Mouse (Mus musculus) lung, postnatal 25 days (tissue): Measurements from ENCODE around the gene Trp73.

Source experiments
- DNase-seq: peaks from one replicate; pipeline ENCODE4 v3.0.0; 2022; ENCODE audit warnings: low spot score

Gene Trp73

DNA sequence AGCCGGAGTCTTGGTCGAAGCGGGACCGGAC, at the start of gene Trp73:
Gene Trp73 (minus strand): TSS at position 27 of the 31 bp plus-strand sequence.
- DNase-seq, result no peak

DNA sequence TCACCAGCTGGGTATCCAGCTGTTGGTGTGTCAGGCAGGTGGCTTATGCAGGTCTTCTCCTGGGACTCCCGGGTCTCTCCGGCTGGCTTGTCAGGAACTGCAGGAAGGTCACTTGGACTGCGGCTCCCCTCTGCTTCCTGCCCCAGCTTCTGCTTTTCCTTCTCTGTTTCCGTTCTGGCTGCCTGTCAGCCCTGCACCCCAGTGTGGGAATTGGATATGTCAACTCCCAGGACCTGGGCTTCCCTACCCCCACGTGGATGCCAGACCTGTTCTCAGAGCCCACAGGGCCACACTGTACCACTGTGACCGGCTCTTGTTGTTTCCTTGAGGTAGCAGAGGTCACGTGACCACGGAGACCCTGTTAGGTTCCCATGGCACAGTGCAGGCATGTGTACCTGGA, 48.9 kb upstream of the Trp73 start:
- no peak for DNase-seq

DNA sequence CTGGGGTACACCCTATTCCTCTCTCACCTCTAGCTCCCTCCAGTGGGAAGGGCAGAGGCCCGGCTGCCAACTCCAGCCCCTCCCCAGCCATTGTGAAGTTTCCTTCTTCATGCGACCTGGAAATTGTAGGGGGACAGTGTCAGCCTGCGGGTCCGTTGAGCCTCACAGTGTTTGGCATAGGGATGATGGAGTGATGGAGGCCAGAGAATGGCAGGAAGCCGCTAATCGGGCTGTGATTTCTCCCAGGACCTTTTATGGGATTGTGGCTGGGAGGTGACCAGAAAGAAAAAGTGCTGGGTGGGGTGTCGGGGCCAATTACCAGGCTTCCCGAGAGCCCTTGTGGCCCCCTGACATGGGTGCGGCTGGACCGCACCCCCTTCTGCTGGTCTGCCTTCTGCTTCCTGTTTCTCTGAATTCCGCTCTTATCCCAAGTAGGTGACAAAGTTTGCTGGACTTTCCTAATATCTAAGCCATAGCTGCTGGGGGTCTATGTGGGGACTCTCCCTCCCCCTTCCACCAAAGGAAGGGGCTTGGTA, 46.1 kb upstream of the Trp73 start:
- peak; percentile 44 for DNase-seq

DNA sequence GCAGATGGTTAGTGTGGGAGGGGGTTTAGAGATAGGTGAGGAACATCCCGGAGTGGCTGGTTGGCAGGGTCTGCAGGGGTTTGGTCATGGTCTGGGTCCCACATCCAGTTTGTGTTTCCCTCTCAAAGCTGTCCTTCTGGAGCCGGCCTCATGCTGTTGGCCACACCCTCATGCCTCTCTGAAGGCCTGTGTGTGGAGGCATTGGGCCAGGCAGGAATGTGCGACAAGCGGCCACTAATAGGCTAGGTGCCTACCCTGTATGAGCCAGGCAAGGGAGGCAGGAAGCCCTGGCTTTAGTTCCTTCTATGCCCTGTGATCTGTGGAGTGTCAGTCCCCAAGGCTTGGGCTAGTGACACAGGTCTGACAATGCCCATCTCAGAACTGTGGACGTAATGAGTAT, 45.0 kb upstream of the Trp73 start:
- DNase-seq, result peak; percentile 64

DNA sequence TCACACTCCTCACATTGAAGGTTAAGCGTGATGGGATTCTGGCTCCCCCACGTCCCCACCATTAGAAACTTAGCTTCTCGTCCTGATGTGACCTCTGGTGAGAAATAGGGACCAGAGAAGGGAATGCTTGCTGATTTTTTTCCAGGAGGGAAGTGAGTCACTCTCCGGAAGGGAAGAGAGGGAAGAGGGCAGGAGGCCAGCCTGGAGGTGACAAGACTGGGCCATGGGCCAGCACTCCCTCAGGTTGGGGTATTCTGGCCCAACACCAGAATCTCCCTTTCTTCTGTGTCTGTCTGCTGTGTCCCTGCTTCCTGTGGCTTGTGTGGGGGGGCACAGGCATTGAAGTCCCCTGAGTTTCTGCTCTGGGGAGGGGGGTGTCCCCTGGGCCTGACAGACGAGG, 43.6 kb upstream of the Trp73 start:
- peak; percentile 43 for DNase-seq

DNA sequence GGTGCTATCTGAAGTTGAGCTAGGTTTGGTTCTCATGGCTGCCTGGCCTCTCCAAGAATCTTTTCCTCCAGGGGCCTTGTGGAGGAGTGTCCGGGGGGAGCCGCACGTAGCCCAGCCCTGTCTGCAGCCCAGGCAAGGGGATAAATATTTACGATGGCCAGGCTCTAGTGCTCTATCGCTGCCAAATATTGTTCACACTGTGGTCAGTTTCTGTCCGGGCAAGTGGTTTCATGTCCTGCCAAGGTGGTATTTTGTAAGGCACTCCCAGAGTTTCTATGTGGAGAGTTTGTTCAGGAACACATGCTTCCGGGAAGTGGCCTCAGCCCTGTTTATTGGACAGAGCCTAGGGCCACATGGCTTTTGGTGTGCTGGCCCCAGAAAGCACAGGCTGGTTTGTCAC, 41.0 kb upstream of the Trp73 start:
- peak; percentile 90 for DNase-seq

DNA sequence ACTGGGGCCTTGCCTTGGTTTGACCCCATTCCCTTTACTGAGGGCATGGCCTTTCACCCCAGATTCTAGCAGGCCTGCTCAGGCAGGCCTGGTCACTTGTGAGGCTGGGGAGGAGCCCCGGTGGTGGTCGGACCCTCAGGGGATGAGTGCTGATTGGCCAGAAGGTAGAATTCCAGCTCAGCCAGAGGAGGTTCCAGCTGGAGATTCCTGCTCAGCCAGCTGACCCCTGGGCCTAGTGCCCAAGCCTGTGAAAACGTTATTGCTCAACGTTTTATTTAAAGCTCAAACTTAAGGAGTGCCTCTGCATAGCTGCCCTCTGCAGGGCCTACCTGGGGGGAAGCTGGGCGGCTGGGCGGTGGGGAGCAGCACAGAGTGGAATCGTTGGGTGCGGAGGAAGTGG, 37.2 kb upstream of the Trp73 start:
- peak; percentile 88 for DNase-seq

DNA sequence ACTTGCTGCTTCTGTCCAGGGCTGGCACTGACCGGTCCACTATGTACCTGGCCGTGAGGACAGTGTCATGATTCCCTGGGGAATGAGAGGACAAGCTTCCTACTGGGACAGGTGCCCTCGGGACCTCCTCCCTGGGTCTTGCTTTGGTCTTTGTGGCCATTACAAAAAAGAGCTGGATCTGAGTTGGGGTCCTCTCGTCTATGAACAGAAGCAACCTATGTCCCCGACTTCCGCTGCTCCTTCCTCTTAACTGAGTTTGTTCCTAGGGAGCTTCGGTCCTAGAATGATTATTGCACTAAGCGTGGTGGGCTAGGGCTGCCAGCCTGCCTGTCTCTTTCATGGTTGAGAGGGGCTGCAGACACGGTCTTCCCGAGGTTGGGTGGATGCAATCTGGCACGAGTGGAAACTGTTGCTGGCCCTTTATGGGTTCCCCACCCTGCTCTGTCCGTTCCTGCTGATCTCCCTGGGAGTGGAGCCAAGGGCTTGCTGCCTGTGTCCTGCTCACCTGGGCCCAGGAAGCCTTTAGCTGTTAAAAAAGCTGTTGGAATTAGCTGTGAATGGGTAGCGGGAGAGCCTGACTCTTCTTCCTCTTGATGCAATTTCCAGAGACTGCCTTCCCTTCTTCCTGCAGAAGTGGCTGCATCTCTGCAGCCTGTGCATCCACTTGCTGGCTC, 32.1 kb upstream of the Trp73 start:
- DNase-seq, result no peak

DNA sequence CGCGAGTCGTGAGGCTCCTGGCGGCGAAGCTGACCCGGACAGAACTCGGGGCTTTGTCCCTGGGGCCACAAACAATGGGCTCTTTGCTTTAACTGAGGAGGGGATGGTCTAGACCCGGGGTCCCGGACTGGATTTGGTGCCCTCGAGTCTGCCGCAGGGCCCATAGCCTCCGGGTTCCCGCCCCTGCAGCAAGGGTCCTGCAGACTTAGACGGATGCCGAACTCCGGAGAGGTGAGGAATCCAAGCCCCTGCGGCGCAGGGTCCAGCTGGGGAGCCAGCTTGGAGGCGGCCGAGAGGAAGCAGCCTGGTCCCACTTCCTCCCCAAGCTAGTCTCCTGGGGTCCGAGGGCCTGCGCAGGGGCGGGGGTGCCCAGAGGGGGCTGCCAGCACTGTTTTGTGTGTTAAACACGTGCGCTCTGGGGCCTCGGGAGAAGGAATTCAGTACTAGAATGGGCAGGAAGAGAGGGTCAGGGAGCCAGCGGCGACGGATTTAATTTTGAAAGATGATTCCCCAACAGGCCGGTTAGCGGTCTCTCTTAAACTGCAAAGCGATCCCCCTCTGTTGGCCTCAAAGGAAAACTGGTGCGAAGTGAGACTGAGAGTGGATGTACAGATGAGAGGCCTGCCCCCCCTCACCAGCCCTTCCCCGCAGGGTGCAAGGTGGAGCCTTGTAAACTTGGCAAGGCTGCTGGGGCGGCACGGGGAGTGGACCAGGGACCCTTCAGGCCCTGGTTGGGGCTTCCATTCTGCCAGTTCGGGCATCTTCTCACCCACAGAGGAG, 31.3 kb upstream of the Trp73 start:
- peak; percentile 57 for DNase-seq

DNA sequence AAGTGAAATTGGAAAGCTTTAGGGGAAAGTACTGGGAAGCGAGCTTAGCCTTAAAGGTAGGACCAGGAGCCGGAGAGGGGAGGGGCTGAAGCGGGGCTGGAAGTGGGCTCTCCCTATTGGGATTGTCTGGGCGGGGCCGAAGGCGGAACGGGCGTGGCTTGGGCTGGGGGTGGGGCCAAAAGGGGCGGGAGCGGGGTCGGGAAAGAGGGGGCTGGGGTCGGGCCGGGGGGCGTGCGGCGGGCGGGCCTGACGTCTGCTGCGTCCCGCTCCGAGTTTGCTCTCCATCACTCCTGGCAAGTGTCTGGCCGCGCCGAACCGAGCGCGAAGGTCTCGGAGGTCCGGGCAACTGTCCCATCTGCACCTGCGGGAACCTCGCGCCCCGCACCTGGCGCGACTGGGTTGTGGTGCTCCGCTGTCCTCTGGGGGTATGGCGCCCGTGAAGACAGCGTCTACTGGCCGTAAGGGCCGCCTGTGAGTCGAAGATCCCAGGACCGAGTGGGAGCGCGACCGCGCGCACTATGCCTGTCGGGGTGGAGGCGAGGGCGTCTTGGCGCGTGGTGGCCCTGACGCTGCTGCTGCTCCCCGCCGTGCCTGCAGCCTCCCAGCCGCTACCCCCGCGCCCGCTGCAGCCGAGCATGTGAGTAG, 30.6 kb upstream of the Trp73 start, which contains the start of gene Megf6:
Gene Megf6 (plus strand): TSS at position 225 of the 645 bp plus-strand sequence.
- DNase-seq, result peak; percentile 78

DNA sequence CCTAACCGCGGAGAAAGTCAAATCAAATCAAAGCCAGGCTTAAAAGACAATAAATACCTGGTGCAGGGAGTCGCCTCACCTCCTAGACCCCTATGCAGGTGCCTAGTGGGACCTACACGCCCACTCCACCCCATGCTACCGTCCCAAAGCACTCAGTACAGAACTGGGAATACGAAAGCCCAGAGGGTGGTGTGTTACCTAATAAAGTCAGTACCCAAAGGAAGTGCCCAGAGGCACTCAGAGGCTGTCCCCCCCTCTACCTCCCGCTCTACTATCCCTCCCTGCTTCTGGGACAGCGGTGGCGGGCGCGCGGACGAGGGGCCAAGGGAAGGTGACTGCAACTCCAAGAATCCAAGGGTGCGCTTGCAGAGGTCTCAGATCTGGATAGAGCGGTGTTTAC, 30.0 kb upstream of the Trp73 start:
- DNase-seq, result no peak

DNA sequence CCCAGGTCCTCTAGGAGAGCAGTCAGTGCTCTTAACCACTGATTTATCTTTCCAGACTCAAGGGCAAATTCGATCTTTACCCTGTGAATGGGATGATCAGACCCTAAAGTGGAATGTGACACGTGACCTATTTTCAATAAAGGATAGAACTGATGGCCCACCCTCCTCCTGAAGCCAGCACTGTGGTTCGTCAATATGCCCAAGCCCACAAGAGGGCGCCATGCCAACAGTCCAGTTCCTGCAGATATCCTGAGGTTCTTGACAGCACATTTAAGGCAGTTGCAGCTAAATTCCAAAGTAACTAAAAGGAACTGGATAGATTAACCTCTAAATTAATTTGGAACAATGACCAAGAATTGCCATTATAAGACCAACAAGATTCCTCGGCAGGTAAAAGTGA, 27.0 kb upstream of the Trp73 start:
- peak; percentile 80 for DNase-seq

DNA sequence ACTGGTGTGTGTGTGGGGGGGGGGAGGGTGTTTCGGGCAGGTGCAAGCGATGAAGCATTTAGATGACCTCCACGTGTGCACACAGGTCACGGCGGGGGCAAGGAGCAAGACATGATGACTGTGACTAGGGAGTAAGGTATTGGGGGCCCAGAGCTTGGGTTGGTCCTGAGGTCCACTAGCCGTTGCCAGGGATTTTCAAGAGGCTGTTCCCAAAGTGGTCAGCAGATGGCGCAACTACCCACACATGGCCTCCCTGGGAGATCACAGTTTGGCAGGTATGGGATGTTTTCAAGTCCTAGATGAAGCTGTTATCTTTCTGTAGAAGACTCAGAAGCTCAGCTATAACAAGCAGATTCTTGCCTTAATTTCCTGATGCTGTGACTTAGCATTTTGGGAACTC, 23.3 kb upstream of the Trp73 start:
- DNase-seq, result peak; percentile 77

DNA sequence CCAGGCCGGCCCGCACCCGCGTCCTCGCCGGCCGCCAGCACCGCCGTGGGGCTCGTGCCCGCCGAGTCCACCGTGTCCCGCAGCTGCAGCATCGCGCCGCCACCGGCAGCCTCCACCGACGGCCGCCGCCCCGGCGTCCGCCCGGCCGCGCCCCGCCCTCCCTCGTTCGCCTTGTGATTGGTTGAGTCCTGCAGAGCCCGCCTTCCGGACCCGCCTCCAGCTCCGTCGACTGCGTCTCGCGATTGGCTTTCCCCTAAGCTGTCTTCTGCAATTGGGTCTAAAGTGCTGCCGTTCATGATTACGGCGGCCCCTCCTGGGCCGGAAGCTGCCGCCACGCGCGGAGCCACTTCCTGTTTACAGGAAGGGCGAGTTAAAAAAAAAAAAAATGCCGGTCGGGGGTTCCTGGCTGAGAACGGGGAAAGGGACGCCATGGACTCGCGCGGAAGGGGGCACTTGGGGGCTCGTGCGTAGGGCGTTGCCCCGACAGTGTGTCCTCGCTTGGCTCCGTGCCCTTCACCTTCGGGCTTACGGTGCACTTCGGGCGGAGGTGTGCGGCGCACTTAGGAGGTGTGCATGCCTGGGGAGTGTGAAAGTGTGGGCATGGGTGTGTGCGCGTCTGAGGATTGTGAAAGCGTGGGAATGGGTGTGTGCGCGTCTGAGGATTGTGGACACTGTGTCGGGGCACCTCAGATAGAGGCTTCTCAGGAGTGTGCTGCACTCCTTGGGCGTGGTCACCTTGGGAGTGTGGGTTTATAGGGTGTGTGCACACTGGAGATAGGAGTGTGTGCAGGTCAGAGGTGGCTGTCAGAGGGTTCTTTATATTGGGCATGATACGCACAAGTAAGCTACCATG, 20.8 kb upstream of the Trp73 start, which contains the start of gene Tprgl:
Gene Tprgl (minus strand): TSS at position 129 of the 853 bp plus-strand sequence.
- DNase-seq, result peak; percentile 98

DNA sequence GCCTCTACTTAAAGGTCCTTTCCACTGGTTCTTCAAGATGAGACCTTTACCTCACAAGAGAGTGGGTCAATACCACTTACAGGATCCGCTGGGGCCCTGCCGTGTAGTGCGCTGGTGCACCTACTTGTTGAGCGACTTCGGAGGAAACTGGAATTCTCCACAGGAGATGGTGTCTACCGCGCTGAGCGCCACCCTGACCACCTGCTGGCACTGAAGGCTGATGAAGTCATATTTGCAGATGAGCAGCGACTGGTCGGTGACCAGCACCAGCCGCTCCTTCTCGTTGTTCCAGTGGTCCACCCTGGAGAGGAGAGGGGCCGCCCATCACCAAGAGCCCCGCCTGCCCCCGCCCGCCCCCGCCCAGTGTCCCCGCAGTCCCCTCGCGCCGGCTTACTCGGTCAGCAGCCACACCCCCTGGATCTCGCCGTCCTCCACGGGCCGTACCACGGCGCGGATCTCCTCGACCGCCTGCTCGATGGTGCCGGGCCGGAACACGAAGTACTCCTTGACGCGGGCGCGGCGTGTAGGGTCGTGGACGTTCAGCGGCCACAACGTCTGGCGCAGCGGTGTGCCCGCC, 20.0 kb upstream of the Trp73 start:
- no peak for DNase-seq

DNA sequence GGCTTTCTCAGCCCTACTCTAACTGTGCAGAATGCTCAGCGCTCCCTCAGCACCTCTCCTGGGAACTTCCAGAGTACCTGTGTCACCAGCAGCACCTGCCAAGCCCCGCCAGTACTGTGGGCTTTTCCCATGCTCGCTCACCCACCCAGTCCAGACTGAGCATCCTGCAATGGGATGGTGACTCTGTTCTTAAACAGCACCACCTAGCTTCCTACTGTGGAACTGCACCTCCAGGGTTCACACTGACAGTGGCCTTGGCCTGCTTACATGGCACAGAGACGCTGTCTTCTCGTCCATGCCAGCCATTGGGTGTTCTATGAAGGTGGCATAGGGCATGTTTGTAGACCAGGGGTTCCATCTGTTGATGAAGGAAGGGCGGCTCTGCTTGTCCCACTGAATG, 19.0 kb upstream of the Trp73 start:
- peak; percentile 90 for DNase-seq

DNA sequence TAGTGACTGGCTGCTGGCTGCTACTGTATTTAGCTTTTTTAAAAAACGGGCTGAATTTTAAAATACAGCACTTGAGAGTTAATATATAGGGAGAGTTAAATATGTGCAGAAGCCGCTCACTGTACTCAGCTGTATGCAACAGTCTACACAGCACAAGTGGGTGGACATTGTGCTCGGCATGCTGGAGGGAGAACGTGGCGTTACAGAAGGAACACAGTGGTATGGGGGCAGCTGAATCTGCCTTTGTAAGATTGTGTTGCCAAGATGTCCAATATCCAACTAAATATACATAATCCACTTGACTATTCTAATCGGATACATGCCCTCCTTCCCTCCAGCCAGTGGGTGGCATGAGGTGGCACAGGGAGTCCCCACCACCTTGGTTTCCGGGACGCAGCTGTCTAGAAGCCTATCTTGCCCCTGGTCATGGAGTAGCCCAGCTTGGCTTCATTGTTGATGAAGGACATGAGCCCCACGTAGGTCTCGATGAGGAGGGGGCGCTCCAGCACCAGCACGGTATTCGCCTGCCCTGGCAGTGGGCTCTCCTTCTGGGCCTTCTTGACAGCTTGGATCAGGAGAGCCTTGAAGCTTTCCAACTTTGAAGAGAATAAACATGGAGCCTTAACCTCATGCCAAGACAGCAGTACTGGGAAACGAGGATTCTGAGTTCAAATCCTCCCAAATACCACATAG, 18.1 kb upstream of the Trp73 start:
- DNase-seq, result no peak

DNA sequence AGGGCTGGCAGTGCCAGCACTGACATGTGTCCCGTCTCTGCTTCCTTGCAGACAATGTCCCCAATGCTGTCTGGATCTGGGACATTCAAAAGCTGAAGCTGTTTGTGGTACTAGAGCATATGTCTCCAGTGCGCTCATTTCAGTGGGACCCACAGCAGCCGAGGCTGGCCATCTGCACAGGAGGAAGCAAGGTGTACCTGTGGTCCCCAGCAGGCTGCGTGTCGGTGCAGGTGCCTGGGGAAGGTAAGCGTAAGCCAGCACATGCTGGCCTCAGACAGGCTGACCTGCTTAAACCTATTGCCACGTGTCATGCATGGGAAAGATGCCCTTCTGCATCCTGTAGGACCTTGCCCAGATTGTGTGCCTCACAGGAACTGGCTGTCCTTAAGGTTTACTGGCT, 16.0 kb upstream of the Trp73 start:
- no peak for DNase-seq

DNA sequence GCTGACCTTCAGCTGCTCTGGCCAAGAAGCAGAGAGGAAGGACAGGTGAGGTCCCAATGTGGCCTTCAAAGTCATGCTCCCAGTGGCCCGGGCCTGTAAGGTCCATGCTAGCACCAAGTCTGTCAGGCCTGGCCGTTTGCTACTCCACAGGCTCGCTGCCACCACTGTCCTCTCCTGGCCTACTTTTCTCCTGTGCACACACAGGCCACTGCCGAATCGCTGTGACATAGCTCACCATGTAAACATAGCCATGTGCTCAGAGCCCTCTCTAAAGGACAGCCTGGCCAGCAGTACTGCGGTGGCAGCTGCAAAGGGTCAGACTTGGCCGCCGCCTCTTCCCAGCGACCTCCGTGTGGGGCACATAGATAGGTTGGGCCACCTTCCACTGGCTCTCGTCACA, 14.1 kb upstream of the Trp73 start:
- DNase-seq, result no peak

DNA sequence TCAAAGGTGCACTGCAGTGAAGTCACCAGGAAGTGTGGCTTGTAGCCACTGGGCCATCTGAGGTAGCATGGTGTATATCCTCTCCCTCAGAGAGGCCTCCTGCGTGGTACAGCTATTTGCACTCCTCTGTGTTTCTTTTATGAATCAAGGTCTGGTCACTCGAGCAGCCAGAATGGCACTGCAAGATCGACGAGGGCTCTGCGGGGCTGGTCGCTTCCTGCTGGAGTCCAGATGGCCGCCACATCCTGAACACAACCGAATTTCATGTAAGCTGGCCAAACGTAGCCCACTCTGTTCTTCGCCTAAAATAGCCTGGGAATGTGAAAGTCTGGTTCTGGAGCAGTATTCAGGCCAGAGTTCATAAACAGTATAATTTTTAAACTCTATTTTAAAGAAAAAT, 6.3 kb upstream of the Trp73 start:
- DNase-seq, result no peak

DNA sequence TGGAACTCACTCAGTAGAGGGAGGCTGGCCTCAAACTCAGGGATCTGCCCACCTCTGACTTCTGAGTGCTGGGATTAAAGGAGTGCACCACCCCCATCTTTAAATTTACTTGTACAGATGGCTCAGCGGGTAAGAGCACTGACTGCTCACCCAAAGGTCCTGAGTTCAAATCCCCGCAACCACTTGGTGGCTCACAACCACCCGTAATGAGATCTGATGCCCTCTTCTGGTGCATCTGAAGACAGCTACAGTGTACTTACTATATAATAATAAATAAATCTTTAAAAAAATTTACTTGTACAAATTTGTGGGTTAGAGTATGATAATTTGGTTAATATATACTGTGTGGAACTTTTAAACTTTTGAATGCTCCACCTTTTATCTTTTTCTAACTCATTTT, 4.7 kb upstream of the Trp73 start:
- DNase-seq, result no peak
